Mouse (Mus musculus) forebrain, embryonic 13.5 days (tissue): Measurements from ENCODE around the gene Etl4. TPM values are rescaled to one million over a fixed set of nuclear protein-coding genes. Genes with fewer than 3 reads are reported as not detected.
"Not testable (repeated sequence)": the region's sequence is repeated elsewhere in the genome, so short reads cannot be mapped to it uniquely, and the experiment has no call there.

Experiments
- ATAC-seq: fragments of 200-750 bp; cut with Nextera tagmentation; 2 replicates; pipeline ENCODE4 v1.8.0; 2017
- H3K27ac ChIP-seq: fragments of 300-500 bp; sonication (generic); 2 replicates; pipeline ENCODE4 v1.5.1; 2015; ENCODE audit warnings: inconsistent platforms, mild to moderate bottlenecking, moderate library complexity
- H3K27me3 ChIP-seq: fragments of 300-500 bp; sonication (generic); 2 replicates; pipeline ENCODE4 v1.6.1; 2015; ENCODE audit warnings: mild to moderate bottlenecking, inconsistent platforms
- H3K36me3 ChIP-seq: fragments of 300-500 bp; sonication (generic); 2 replicates; pipeline ENCODE4 v1.6.1; 2015; ENCODE audit warnings: mild to moderate bottlenecking, inconsistent platforms; ENCODE audit not compliant: poor library complexity, severe bottlenecking
- H3K4me1 ChIP-seq: fragments of 300-500 bp; sonication (generic); 2 replicates; pipeline ENCODE4 v1.6.1; 2015; ENCODE audit warnings: inconsistent platforms
- H3K4me2 ChIP-seq: fragments of 300-500 bp; sonication (generic); 2 replicates; pipeline ENCODE4 v1.6.1; 2015; ENCODE audit warnings: inconsistent platforms, mild to moderate bottlenecking, moderate library complexity
- H3K4me3 ChIP-seq: fragments of 300-500 bp; sonication (generic); 2 replicates; pipeline ENCODE4 v1.5.1; 2015; ENCODE audit warnings: mild to moderate bottlenecking, inconsistent platforms
- H3K9ac ChIP-seq: fragments of 300-500 bp; sonication (generic); 2 replicates; pipeline ENCODE4 v1.6.1; 2015; ENCODE audit warnings: mild to moderate bottlenecking, inconsistent platforms
- H3K9me3 ChIP-seq: fragments of 300-500 bp; sonication (generic); replicated peaks from 2 replicates; pipeline ENCODE4 v1.6.1; 2016; ENCODE audit warnings: inconsistent platforms
- WGBS: fragments of 180-500 bp; shearing (Covaris S2); methylation state at CpG from one replicate; pipeline ENCODE4 v1.1.7; 2015; 5-methylcytosine and 5-hydroxymethylcytosine counted together
- polyA plus RNA-seq: library from polyadenylated mRNA; unstranded; fragments of >200 nt; fragmentation: Nextera tagmentation; extraction: Ambion mirVana; gene quantifications from 2 replicates; pipeline ENCODE4 v1.2.1, GENCODE M21; 2015

Gene Etl4
- polyA plus RNA-seq, 1 experiment from 2014 or later = 24.6 TPM

DNA sequence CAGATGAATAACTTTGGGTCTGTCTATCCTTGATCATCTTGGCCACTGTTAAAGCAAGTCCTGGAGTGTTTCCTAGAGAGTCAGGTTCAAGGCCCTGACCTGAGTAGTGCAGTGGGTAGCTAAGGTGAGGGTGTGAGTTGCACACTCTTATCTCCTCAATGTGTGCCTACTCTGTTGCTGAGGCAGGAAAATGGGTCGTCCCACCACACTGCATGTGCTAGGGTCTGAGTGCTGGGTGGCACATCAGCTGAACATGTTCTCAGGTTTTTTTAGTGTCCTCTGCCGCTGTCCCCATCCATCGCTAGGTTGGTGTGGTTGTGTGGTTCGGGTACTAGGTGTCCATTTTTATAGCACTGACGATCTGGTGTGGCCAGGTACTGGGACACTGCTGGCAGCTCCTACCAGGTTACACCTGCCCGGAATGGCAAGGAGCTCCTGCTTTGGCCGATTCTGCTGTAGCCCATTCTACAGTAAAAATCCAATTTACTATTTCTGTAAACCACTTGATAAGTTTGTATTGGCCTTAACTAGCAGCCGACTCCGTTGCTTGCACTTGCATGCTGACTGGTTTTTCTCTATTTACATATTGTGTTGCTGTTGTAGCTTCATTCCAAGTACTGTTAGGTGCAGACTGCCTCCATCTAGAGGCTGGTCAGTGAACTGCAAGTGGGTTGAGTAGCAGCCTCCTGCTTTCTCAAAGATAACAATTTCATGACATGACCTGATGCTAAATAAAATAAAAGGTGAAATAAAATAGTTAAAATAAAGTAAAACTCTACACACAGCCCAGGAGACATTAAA is 763.4 kb downstream of the Etl4 start:
- no peaks in the 10 kb centered on the region for H3K27me3 ChIP-seq
- no peak overlapping the region for H3K27ac ChIP-seq
- 72% methylated on average over 9 of the region's 9 CpGs for WGBS
- peak; percentile 70 for ATAC-seq
- no peak overlapping the region for H3K4me2 ChIP-seq
- H3K4me3 ChIP-seq = no peak overlapping the region
- no peaks in the 10 kb centered on the region for H3K4me1 ChIP-seq
- H3K9me3 ChIP-seq = no peaks in the 10 kb centered on the region
- no peaks in the 10 kb centered on the region for H3K36me3 ChIP-seq
- no peak overlapping the region for H3K9ac ChIP-seq

DNA sequence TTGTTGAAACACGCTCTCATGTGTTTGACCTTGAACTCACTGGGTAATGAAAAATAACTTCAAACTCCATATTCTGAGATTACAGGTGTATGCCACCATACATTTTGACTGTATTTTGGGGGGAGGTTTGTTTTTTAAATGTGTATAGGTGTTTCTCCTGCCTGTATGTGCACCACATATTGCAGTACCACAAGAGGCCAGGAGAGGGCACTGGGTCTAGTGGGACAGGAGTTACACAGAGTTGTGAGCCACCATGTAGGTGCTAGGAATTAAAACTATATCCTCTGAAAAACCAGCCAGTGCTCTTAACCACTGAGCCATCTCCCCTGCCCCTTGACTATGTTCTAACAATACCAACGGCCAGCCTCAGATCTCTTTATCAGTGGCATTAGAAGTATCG is 766.8 kb downstream of the Etl4 start:
- H3K4me1 ChIP-seq = no peaks in the 10 kb centered on the region
- no peaks in the 10 kb centered on the region for H3K27me3 ChIP-seq
- WGBS = 94% methylated on average over 3 of the region's 3 CpGs
- H3K36me3 ChIP-seq = no peaks in the 10 kb centered on the region
- H3K27ac ChIP-seq = no peak overlapping the region
- H3K4me3 ChIP-seq = no peak overlapping the region
- no peak overlapping the region for H3K9ac ChIP-seq
- H3K4me2 ChIP-seq = no peak overlapping the region
- no peaks in the 10 kb centered on the region for H3K9me3 ChIP-seq
- ATAC-seq = no peak

DNA sequence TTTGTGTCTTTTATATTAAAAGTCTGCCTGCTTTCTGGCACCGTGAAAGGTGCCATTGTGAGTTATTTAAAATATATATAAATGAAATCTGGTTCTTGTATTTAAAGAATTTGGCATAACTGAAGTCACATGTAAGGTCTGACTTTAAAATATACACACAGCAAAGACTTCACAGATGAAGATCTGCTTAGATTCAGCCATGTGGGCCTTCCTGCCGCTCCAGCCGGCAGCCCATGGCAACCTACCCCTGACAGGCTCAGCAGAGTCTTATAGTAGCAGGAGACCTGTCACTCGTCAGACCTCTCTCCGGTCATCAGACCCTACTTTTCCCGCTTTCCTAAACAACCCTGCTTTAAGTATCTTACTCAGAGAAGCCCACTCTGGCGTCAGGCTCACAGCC is 769.2 kb downstream of the Etl4 start:
- no peak for ATAC-seq
- no peak overlapping the region for H3K4me2 ChIP-seq
- WGBS = 77% methylated on average over 7 of the region's 7 CpGs
- H3K4me3 ChIP-seq = no peak overlapping the region
- H3K27me3 ChIP-seq = no peaks in the 10 kb centered on the region
- H3K9ac ChIP-seq = no peak overlapping the region
- H3K36me3 ChIP-seq = no peaks in the 10 kb centered on the region
- H3K9me3 ChIP-seq = no peaks in the 10 kb centered on the region
- H3K4me1 ChIP-seq = no peaks in the 10 kb centered on the region
- no peak overlapping the region for H3K27ac ChIP-seq

DNA sequence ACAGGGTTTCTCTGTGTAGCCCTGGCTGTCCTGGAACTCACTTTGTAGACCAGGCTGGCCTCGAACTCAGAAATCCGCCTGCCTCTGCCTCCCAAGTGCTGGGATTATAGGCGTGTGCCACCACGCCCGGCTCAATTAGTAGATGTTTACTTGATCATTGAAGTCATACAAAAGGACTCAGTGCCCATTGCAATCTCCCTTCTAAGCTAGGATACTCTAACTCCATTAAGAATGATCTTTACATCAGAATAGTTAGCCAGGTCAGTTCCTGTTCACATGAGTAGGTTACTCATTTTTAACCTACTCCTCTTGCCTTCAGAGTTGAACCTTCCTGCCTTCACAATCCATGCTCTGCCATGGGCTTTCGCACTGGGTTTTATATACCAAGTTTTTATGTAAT is 772.6 kb downstream of the Etl4 start:
- not testable (repeated sequence) for H3K27me3 ChIP-seq, H3K4me2 ChIP-seq, H3K9ac ChIP-seq, H3K4me1 ChIP-seq, H3K4me3 ChIP-seq, H3K27ac ChIP-seq, H3K36me3 ChIP-seq, ATAC-seq, H3K9me3 ChIP-seq
- WGBS = 96% methylated on average over 6 of the region's 6 CpGs

DNA sequence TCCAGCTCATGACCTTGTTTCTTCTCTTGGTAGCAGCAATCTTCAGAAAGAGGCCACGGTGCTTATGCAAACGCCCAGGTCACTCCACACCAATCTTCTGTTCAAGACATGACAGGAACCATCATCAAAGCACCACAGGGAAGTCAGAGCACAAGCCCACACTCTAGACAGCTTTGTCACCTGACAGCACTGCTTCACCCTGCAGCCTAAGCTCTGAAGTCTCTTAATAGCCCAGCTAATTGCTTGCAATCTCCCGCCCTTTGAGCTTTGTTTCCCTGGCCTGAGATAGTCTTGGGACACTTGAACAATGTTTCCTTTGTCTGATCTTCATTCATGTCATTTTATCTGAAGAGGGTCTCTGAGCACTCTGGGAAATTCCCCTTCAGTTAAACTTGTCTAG is 779.8 kb downstream of the Etl4 start:
- WGBS = 21% methylated on average over 3 of the region's 3 CpGs
- Histone ChIP-seq H3K9me3 (no peaks in the 10 kb centered on the region), H3K4me1 (peaks cover 8% of the 10 kb centered on the region), H3K36me3 (no peaks in the 10 kb centered on the region), H3K9ac (no peak overlapping the region), H3K27ac (no peak overlapping the region), H3K4me2 (no peak overlapping the region), H3K27me3 (no peaks in the 10 kb centered on the region), H3K4me3 (no peak overlapping the region)
- no peak for ATAC-seq

DNA sequence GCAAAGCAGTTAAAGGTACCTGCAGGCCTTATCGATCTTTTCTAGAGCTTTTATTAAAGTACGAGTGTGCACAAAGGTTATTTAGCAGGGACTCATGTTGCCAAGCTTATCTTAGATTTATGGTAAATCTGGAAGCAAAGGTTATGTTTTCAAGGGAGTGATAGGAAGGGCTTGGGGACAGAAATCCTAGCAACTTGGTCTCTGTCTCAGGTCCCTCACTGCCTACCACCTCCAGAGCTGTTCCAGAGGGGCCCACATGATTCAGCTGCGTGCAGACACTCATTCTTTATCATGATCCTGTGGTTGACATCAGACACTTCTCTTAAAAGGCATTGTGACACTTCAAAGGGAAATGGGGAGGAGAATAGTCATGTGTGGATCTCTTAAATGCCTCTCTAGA is 783.3 kb downstream of the Etl4 start:
- Histone ChIP-seq H3K4me1 (peaks cover 8% of the 10 kb centered on the region), H3K36me3 (no peaks in the 10 kb centered on the region), H3K9ac (no peak overlapping the region), H3K27ac (no peak overlapping the region), H3K4me3 (no peak overlapping the region), H3K4me2 (no peak overlapping the region), H3K9me3 (no peaks in the 10 kb centered on the region), H3K27me3 (no peaks in the 10 kb centered on the region)
- 91% methylated on average over 3 of the region's 3 CpGs for WGBS
- no peak for ATAC-seq

DNA sequence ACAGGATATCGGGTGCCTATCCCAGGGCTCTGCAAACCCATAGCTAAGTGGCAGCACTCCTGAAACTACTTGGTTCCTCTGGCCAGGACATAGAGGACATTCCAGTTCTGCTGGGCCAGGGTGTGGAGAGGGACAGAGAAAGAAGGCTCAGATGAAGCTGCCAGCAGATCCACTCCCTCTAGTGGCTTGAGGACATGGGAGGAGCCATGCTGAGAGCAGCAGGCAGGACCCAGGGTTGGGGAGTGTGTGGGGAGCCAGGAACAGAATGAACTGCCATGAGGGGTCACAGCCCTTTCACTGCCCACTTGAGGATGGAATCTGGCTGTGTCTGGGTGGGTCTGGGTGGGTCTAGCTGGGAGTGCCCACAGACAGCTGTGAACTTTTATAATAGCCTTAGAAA is 784.2 kb downstream of the Etl4 start:
- H3K9ac ChIP-seq = no peak overlapping the region
- 79% methylated on average over 1 of the region's 1 CpGs for WGBS

DNA sequence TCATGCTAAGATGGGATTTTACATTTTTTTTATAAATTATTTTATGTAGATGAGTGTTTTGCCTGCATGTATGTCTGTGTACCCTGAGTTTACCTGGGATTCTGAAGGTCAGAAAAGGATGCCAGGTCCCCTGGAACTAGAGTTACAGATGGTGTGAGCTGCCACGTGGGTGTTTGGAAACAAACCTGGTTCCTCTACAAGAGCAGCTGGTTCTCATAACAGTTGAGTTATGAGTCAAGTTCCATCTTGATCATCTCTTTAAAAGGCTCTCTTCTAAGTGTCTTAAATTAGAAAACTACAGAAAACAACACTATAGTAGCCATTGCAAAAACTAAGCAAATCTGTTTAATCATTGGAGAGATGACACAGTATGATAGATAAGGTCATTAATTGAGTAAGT is 788.1 kb downstream of the Etl4 start:
- no peak overlapping the region for H3K9ac ChIP-seq
- H3K27ac ChIP-seq = no peak overlapping the region
- no peaks in the 10 kb centered on the region for H3K27me3 ChIP-seq
- H3K4me3 ChIP-seq = no peak overlapping the region
- 84% methylated on average over 1 of the region's 1 CpGs for WGBS
- no peaks in the 10 kb centered on the region for H3K9me3 ChIP-seq
- no peaks in the 10 kb centered on the region for H3K4me1 ChIP-seq
- H3K4me2 ChIP-seq = no peak overlapping the region
- H3K36me3 ChIP-seq = no peaks in the 10 kb centered on the region
- no peak for ATAC-seq

More for the DNA sequence above, 784.2 kb downstream of the Etl4 start:
- Histone ChIP-seq H3K36me3 (no peaks in the 10 kb centered on the region), H3K4me1 (peaks cover 8% of the 10 kb centered on the region), H3K27ac (no peak overlapping the region), H3K4me3 (no peak overlapping the region), H3K4me2 (no peak overlapping the region), H3K9me3 (no peaks in the 10 kb centered on the region), H3K27me3 (no peaks in the 10 kb centered on the region)
- no peak for ATAC-seq

DNA sequence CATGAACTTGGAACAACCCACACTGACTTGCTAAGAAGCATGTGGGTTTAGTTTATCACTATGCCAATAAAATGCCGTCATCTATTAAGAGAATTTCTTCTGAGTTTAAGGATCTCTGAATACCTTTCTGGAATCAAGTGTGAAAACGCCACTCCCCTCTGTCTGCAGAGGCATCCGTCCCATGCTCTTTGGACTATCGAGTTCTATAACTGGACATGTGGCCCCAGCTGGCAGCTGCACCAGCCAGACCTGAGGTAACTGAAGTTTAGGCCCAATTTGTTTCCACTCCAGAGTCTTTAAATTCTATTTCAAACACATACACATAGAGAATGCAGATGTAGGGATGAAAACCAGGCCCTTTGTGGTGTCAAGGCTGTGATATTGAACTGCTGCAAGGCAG is 795.5 kb downstream of the Etl4 start:
- H3K4me3 ChIP-seq = no peak overlapping the region
- H3K27ac ChIP-seq = no peak overlapping the region
- no peak overlapping the region for H3K4me2 ChIP-seq
- no peaks in the 10 kb centered on the region for H3K27me3 ChIP-seq
- H3K9ac ChIP-seq = no peak overlapping the region
- WGBS = 89% methylated on average over 4 of the region's 4 CpGs
- ATAC-seq = no peak
- peaks cover 3% of the 10 kb centered on the region for H3K36me3 ChIP-seq
- no peaks in the 10 kb centered on the region for H3K9me3 ChIP-seq
- H3K4me1 ChIP-seq = no peaks in the 10 kb centered on the region

DNA sequence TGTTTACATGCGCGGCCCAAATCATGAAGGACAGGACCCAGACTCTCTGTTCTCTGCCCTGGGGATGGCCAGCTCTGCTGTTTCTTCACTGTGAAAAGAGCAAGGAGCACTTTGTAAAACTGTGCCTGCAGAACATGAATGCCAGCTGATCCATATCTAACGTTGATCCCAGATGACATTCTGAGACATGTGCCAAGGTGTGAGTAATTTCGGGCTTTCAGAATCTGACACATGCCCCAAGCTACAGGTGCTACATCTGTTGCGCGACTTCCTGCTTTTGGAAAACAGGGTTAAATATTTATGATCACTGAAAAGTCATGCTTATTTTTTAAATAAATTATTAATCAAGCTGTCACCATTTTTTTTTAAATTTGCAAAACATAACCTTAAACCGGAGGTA is 801.0 kb downstream of the Etl4 start:
- Histone ChIP-seq H3K4me2 (no peak overlapping the region), H3K27ac (no peak overlapping the region), H3K4me3 (no peak overlapping the region), H3K27me3 (no peaks in the 10 kb centered on the region), H3K9me3 (no peaks in the 10 kb centered on the region), H3K4me1 (no peaks in the 10 kb centered on the region), H3K36me3 (peaks cover 3% of the 10 kb centered on the region), H3K9ac (no peak overlapping the region)
- 95% methylated on average over 7 of the region's 7 CpGs for WGBS
- no peak for ATAC-seq

DNA sequence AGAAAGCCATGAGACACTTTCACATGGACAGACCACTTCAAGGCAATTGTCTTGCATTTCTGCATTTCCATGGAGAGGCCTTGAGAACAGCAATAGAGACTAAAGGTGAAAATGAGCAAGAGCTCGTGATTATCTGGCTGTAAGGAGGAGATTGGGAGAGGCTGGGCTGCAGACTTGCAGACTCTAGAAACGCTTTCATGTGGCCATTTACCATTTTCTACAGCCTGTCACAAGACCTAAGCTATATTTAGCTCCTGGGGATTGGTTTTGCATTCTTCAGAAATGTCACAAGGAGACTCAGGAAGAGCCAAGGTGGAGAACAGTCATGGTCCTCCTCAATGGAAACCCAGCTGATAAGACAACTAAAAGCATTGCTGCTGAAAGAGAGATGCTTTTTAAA is 801.4 kb downstream of the Etl4 start:
- Histone ChIP-seq H3K9me3 (no peaks in the 10 kb centered on the region), H3K4me3 (no peak overlapping the region), H3K9ac (no peak overlapping the region), H3K4me1 (no peaks in the 10 kb centered on the region), H3K27me3 (no peaks in the 10 kb centered on the region), H3K36me3 (peaks cover 3% of the 10 kb centered on the region), H3K4me2 (no peak overlapping the region), H3K27ac (no peak overlapping the region)
- ATAC-seq = no peak
- WGBS = 75% methylated on average over 2 of the region's 2 CpGs

DNA sequence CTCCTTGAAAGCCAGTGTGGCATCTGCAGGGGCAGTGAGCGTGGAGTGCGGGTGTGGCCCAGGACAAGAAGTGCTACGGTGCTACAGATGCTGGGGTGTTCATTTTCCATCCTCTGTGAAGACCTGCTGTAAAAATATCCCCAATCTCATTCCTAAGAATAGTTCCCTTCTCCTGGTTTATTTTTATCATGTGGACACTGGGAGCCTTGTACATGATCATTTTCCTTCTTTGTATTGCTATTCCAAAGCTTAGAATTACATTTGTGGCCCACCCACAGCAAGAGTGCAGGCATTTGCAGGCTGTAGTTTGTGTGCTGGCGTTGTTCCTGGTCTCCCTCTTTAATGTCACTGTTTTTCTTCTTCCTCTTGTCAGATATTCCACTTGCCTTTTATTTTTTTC is 809.5 kb downstream of the Etl4 start:
- no peak for ATAC-seq
- WGBS = 92% methylated on average over 4 of the region's 4 CpGs
- Histone ChIP-seq H3K27ac (no peak overlapping the region), H3K27me3 (no peaks in the 10 kb centered on the region), H3K36me3 (no peaks in the 10 kb centered on the region), H3K9me3 (no peaks in the 10 kb centered on the region), H3K4me2 (no peak overlapping the region), H3K9ac (no peak overlapping the region), H3K4me1 (peaks cover 14% of the 10 kb centered on the region), H3K4me3 (no peak overlapping the region)

DNA sequence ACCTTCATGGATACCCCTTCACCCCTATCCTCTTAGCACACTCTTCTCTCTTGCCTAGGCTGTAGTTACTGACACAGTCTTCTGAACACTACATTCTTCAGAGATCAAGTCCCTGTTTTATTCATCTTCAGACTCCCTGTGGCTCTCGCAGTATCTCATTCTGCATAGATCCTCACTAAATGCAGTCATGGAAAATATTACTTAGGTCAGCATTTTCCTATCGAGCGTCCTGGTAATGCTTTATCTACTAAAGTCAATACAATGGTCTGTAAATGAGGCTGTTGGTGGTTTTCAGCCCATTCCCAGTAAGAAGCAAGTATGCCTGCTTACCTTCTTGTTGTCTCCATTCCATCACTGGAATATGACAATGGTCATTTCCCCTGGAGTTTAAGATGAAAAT is 811.5 kb downstream of the Etl4 start:
- Histone ChIP-seq H3K27me3 (no peaks in the 10 kb centered on the region), H3K36me3 (no peaks in the 10 kb centered on the region), H3K9ac (no peak overlapping the region), H3K27ac (no peak overlapping the region), H3K4me3 (no peak overlapping the region), H3K9me3 (no peaks in the 10 kb centered on the region), H3K4me2 (no peak overlapping the region), H3K4me1 (peaks cover 14% of the 10 kb centered on the region)
- no peak for ATAC-seq
- 89% methylated on average over 3 of the region's 3 CpGs for WGBS
